Mouse (Mus musculus) forebrain, embryonic 11.5 days (tissue): ENCODE measurements around the gene Klc1. TPM values are rescaled to one million over a fixed set of nuclear protein-coding genes. Genes with fewer than 3 reads are reported as not detected.

Source experiments
- ATAC-seq: fragments of 200-750 bp; cut with Nextera tagmentation; replicated peaks from 2 replicates; pipeline ENCODE4 v1.8.0; 2017; ENCODE audit warnings: moderate TSS enrichment; ENCODE audit not compliant: low FRiP score
- DNase-seq: peaks from one replicate; pipeline ENCODE4 v3.0.0-alpha.2; 2017; ENCODE audit warnings: low spot score
- H3K27ac ChIP-seq: fragments of 300-500 bp; sonication (generic); 2 replicates; pipeline ENCODE4 v1.5.1; 2014; ENCODE audit warnings: low read depth, low read length
- H3K27me3 ChIP-seq: fragments of 300-500 bp; sonication (generic); 2 replicates; pipeline ENCODE4 v1.6.1; 2014; ENCODE audit warnings: mild to moderate bottlenecking, low read length, mixed read lengths; ENCODE audit not compliant: control insufficient read depth, insufficient read depth
- H3K36me3 ChIP-seq: fragments of 300-500 bp; sonication (generic); 2 replicates; pipeline ENCODE4 v1.6.1; 2014; ENCODE audit warnings: mild to moderate bottlenecking, low read length, moderate library complexity, mixed read lengths; ENCODE audit not compliant: control insufficient read depth, insufficient read depth
- H3K4me1 ChIP-seq: fragments of 300-500 bp; sonication (generic); replicated peaks from 2 replicates; pipeline ENCODE4 v1.6.1; 2014; ENCODE audit warnings: low read length, mixed read lengths; ENCODE audit not compliant: control insufficient read depth, insufficient read depth
- H3K4me2 ChIP-seq: fragments of 300-500 bp; sonication (generic); 2 replicates; pipeline ENCODE4 v1.6.1; 2014; ENCODE audit warnings: low read depth, mild to moderate bottlenecking, low read length, moderate library complexity, mixed read lengths; ENCODE audit not compliant: severe bottlenecking
- H3K4me3 ChIP-seq: fragments of 300-500 bp; sonication (generic); 2 replicates; pipeline ENCODE4 v1.5.1; 2014; ENCODE audit warnings: low read depth, low read length
- H3K9ac ChIP-seq: fragments of 300-500 bp; sonication (generic); 2 replicates; pipeline ENCODE4 v1.6.1; 2014; ENCODE audit warnings: low read length
- H3K9me3 ChIP-seq: fragments of 300-500 bp; sonication (generic); 2 replicates; pipeline ENCODE4 v1.6.1; 2016; ENCODE audit warnings: low read length, mixed read lengths; ENCODE audit not compliant: control insufficient read depth
- WGBS: fragments of 180-500 bp; shearing (Covaris S2); extraction: QIAGEN DNeasy Blood & Tissue Kit; methylation state at CpG from one replicate; pipeline ENCODE4 v1.1.7; 2014; 5-methylcytosine and 5-hydroxymethylcytosine counted together
- polyA plus RNA-seq: library from polyadenylated mRNA; unstranded; fragments of >200 nt; fragmentation: Nextera tagmentation; extraction: Ambion mirVana; gene quantifications from 2 replicates; pipeline ENCODE4 v1.2.1, GENCODE M21; 2014

The Klc1 gene
- polyA plus RNA-seq, 1 experiment from 2014 or later = 226 TPM

DNA sequence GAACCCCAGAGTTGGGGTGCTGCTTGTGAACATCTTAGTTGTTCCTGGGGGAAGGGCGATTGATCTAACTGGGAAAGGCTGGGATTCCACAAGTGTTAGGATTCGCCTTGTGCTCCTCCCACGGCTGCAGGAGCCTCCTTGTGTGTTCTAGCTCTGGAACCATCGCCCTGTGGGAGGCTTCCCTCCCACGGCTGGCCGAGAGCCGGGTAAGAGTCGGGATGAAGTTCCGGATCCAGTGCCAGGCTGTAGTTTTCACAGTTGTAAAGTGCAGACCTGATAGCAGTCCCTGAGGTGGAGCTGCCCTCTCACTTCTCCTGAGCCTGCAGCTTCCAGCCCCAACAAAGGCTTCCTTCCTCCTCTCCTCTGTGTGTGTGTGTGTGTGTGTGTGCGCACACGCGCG is 57.9 kb downstream of the Klc1 start:
- Histone ChIP-seq H3K9ac (no peak overlapping the region), H3K36me3 (no peaks in the 10 kb centered on the region), H3K27me3 (no peaks in the 10 kb centered on the region), H3K4me3 (no peak overlapping the region), H3K4me2 (no peak overlapping the region), H3K4me1 (peaks cover 17% of the 10 kb centered on the region), H3K9me3 (no peaks in the 10 kb centered on the region), H3K27ac (no peak overlapping the region)
- ATAC-seq (no peak), DNase-seq (no peak)
- WGBS = 74% methylated on average over 13 of the region's 13 CpGs

DNA sequence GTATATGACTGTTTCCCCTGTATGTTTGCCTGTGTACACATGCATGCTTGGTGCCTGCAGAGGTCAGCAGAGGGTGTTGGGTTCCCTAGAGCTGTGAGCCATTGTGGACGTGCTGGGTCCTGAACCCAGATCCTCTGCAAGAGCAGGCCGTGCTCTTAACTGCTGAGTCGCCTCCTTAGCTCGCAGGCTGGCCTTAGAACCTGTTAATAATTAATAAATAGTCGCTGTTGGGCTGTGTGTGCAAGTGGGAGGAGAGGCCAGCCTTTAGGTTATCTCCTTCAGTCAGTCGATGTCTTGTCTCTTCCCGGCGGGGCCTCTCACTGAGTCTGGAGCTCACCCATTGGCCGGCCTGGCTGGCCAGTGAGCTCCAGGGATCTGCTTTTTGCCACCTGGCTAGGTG is 58.3 kb downstream of the Klc1 start:
- H3K4me2 ChIP-seq = no peak overlapping the region
- H3K27me3 ChIP-seq = no peaks in the 10 kb centered on the region
- peaks cover 17% of the 10 kb centered on the region for H3K4me1 ChIP-seq
- no peaks in the 10 kb centered on the region for H3K9me3 ChIP-seq
- WGBS = 84% methylated on average over 9 of the region's 9 CpGs
- H3K9ac ChIP-seq = no peak overlapping the region
- no peak overlapping the region for H3K4me3 ChIP-seq
- H3K36me3 ChIP-seq = no peaks in the 10 kb centered on the region
- ATAC-seq = no peak
- no peak overlapping the region for H3K27ac ChIP-seq
- DNase-seq = no peak

DNA sequence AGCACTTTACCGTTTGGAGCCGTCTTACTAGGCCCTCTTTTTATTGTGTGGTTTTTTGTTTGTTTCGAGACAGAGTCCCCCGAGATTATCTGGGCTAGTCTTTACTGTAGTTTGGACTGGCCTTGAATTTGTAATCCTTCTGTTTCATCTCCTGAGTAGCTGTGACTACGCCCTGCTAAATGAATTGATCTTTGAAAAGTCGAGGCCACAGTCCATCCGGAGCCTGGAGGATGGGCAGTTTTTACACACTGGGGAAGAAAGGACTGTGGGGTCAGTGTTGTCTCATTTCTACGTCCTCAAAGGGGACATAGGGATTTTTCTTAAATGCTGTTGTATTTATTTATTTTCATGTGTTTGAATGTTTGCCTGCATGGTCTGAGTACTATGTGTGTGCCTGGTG is 59.3 kb downstream of the Klc1 start:
- no peak overlapping the region for H3K9ac ChIP-seq
- H3K4me2 ChIP-seq = no peak overlapping the region
- 93% methylated on average over 8 of the region's 8 CpGs for WGBS
- DNase-seq (no peak), ATAC-seq (no peak)
- no peaks in the 10 kb centered on the region for H3K27me3 ChIP-seq
- H3K27ac ChIP-seq = no peak overlapping the region
- H3K4me1 ChIP-seq = peaks cover 12% of the 10 kb centered on the region
- H3K9me3 ChIP-seq = no peaks in the 10 kb centered on the region
- H3K36me3 ChIP-seq = no peaks in the 10 kb centered on the region
- no peak overlapping the region for H3K4me3 ChIP-seq

DNA sequence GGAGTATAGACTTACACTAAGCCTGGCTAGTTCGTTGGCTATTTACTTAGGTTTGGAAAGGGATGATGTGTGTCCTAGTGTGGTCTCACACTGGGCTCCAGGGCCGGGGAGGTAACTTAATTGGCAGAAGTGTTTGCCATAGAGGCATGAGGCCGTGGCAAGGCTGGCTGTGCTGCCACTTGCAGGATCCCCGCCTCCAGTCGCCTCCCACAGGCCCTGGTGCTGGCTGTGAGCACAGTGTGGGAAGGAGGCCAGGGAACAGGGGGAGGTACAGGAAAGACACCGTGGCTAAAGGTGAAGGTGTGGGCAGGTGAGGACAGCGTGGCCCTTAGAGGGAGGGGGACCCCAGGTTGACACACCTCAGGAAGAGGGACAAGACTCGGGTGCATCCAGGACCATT is 61.3 kb downstream of the Klc1 start:
- H3K4me2 ChIP-seq = no peak overlapping the region
- ATAC-seq (no peak), DNase-seq (no peak)
- H3K4me3 ChIP-seq = no peak overlapping the region
- no peak overlapping the region for H3K27ac ChIP-seq
- H3K27me3 ChIP-seq = no peaks in the 10 kb centered on the region
- no peaks in the 10 kb centered on the region for H3K9me3 ChIP-seq
- H3K9ac ChIP-seq = no peak overlapping the region
- WGBS = 81% methylated on average over 8 of the region's 8 CpGs
- H3K36me3 ChIP-seq = no peaks in the 10 kb centered on the region
- peaks cover 10% of the 10 kb centered on the region for H3K4me1 ChIP-seq

DNA sequence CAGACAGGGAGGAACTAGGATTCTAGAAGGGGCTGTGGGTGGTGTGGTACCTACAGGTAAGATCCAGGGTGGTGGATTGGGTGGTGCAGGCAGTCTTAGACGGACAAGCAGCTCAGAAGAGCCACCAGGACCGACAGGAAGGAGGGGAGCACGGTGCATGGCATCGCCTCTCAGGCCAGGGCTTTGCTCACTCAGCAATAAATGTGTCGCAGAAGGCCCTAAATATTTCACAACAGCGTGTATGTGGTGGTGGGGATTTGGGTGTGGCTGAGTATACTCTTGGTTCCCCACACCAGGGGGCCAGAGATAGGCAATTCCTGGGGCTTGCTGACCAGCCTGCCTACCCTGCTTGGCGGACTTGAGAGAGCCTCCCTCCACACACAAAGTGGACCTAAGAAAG is 62.1 kb downstream of the Klc1 start:
- H3K27me3 ChIP-seq = no peaks in the 10 kb centered on the region
- no peak overlapping the region for H3K4me3 ChIP-seq
- WGBS = 89% methylated on average over 7 of the region's 7 CpGs
- no peak for ATAC-seq
- H3K9me3 ChIP-seq = no peaks in the 10 kb centered on the region
- no peaks in the 10 kb centered on the region; the same call in 1 of the 2 replicates for H3K36me3 ChIP-seq
- no peak for DNase-seq
- H3K9ac ChIP-seq = no peak overlapping the region
- 0 out of 2 replicates have a peak, but pooled peaks cover 5% of the 10 kb centered on the region for H3K4me1 ChIP-seq
- H3K27ac ChIP-seq = no peak overlapping the region
- H3K4me2 ChIP-seq = no peak overlapping the region

DNA sequence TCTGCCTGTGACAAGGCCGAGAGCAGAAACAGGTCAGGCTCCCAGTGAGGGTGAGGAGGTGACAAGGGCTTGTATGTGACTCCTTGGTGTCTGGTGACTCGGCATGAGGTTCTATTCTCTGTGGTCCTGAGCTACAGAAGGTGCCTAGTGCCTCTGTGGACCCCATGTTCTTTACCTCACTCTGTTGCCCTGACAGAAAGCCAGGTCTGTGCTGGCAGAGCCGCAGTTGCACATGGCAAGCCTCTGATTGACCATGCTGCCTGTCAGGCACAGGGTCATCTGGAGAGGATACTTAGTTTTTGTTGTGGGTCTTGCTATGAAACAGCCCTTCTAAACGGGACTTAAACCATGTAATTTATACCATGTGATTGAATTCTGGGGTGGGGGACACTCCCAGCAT is 63.3 kb downstream of the Klc1 start:
- 80% methylated on average over 4 of the region's 4 CpGs for WGBS
- Histone ChIP-seq H3K4me3 (no peak overlapping the region), H3K27ac (no peak overlapping the region), H3K4me2 (no peak overlapping the region), H3K9ac (no peak overlapping the region), H3K36me3 (no peaks in the 10 kb centered on the region; the same call in 1 of the 2 replicates), H3K4me1 (0 out of 2 replicates have a peak, but pooled peaks cover 2% of the 10 kb centered on the region), H3K9me3 (no peaks in the 10 kb centered on the region), H3K27me3 (no peaks in the 10 kb centered on the region)
- DNase-seq (no peak), ATAC-seq (no peak)

DNA sequence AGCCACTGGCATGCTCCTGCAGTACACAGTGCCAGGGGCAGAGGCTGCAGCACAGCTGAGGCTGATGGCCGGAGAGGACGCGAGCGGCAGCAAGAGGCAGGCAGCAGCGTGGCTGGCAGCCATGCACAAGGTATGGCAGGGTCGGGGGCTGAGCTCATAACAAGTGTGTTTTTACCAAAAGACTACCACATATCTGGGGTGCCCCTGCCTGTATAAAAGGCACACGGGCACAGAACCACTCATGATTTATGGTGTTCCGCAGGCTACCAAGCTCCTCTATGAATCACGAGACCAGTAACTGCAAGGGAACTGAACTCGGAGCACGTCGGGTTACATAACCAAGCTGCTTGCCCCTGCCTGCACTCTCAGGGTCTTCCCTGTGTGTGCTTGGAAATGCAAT is 68.9 kb downstream of the Klc1 start:
- Histone ChIP-seq H3K4me3 (no peak overlapping the region), H3K9me3 (no peaks in the 10 kb centered on the region), H3K4me2 (no peak overlapping the region), H3K4me1 (no peaks in the 10 kb centered on the region), H3K27ac (no peak overlapping the region), H3K36me3 (no peaks in the 10 kb centered on the region; the same call in 1 of the 2 replicates), H3K27me3 (no peaks in the 10 kb centered on the region), H3K9ac (no peak overlapping the region)
- DNase-seq (no peak), ATAC-seq (no peak)
- 97% methylated on average over 12 of the region's 12 CpGs for WGBS

DNA sequence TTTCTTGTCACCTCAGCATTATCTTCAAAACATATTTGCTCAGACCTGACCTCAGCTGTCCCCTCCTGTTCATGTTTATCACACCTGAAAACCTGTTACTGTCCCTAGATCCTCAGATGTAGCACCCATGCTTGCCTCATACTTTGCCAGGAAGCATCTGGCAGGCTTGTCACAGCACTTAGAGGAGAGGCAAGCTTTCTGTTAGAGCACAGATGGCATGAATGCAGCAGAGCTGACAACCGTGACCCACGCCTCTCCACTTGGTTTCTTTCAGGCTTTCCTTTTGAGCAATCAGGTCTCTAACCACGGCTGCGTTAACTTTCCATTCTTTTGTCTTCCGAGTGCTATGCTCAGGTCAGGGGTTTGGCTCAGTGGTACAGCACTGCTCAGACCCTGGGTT is 70.8 kb downstream of the Klc1 start:
- DNase-seq = no peak
- no peak for ATAC-seq
- 76% methylated on average over 5 of the region's 5 CpGs for WGBS

DNA sequence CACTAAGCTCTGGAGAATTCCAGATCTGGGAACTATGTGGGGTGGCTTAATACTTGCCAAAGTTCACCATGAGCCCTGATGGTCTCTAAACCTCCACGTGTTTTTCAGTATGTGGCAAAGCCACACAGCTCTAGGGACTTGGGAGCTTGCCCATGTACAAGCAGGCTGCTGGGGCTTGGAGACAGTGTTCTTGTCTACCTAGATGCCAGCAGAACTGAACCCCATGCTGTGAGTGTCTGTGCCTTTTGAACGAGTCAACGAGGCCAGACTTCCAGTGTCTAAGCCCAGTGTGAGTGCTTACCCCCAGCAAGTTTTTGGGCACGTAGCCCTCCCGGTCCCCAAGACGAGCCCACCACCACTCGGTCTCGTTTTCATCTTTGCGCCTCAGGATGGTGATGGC is 71.3 kb downstream of the Klc1 start:
- no peak overlapping the region for H3K4me2 ChIP-seq
- H3K36me3 ChIP-seq = no peaks in the 10 kb centered on the region; the same call in 1 of the 2 replicates
- H3K4me3 ChIP-seq = no peak overlapping the region
- H3K9ac ChIP-seq = no peak overlapping the region
- H3K9me3 ChIP-seq = no peaks in the 10 kb centered on the region
- 88% methylated on average over 9 of the region's 9 CpGs for WGBS
- no peaks in the 10 kb centered on the region for H3K4me1 ChIP-seq
- no peak for DNase-seq
- no peak overlapping the region for H3K27ac ChIP-seq
- H3K27me3 ChIP-seq = no peaks in the 10 kb centered on the region
- ATAC-seq = no peak

More for the DNA sequence above, 70.8 kb downstream of the Klc1 start:
- H3K27me3 ChIP-seq = no peaks in the 10 kb centered on the region
- no peak overlapping the region for H3K4me2 ChIP-seq
- no peak overlapping the region for H3K27ac ChIP-seq
- no peak overlapping the region for H3K9ac ChIP-seq
- H3K36me3 ChIP-seq = no peaks in the 10 kb centered on the region; the same call in 1 of the 2 replicates
- H3K9me3 ChIP-seq = no peaks in the 10 kb centered on the region
- no peaks in the 10 kb centered on the region for H3K4me1 ChIP-seq
- H3K4me3 ChIP-seq = no peak overlapping the region
